Mouse (Mus musculus) testis, adult 2 months (tissue): ENCODE results near the gene Pter. TPM values are rescaled to one million over a fixed set of nuclear protein-coding genes. Genes with fewer than 3 reads are reported as not detected.

Experiments
- H3K27ac ChIP-seq: fragments of 200-500 bp; 2 replicates; pipeline ENCODE4 v1.5.1; 2012; ENCODE audit warnings: low read depth, low read length; ENCODE audit not compliant: control insufficient read depth, insufficient read depth
- H3K27me3 ChIP-seq: fragments of 200-500 bp; 2 replicates; pipeline ENCODE4 v1.6.1; 2012; ENCODE audit warnings: mild to moderate bottlenecking, low read length, moderate library complexity; ENCODE audit not compliant: control insufficient read depth, insufficient read depth
- H3K36me3 ChIP-seq: fragments of 200-500 bp; 2 replicates; pipeline ENCODE4 v1.6.1; 2012; ENCODE audit warnings: mild to moderate bottlenecking, low read length; ENCODE audit not compliant: control insufficient read depth, insufficient read depth
- H3K4me1 ChIP-seq: fragments of 200-500 bp; 2 replicates; pipeline ENCODE4 v1.6.1; 2012; ENCODE audit warnings: low read length; ENCODE audit not compliant: control insufficient read depth, insufficient read depth
- H3K4me3 ChIP-seq: fragments of 200-500 bp; 2 replicates; pipeline ENCODE4 v1.5.1; 2012; ENCODE audit warnings: low read depth, mild to moderate bottlenecking, low read length, moderate library complexity, mixed read lengths; ENCODE audit not compliant: control insufficient read depth
- CTCF ChIP-seq: fragments of 200-500 bp; IDR thresholded peaks from 2 replicates; pipeline ENCODE4 v1.5.1; 2012; ENCODE audit warnings: low read depth, mild to moderate bottlenecking, inconsistent platforms, low read length, moderate library complexity; ENCODE audit not compliant: control insufficient read depth, insufficient read depth, insufficient replicate concordance
- POLR2A ChIP-seq: fragments of 200-500 bp; IDR thresholded peaks from 2 replicates; pipeline ENCODE4 v1.6.1; 2012; ENCODE audit warnings: low read depth, mild to moderate bottlenecking, inconsistent platforms, low read length, moderate library complexity; ENCODE audit not compliant: control insufficient read depth
- polyA plus RNA-seq: library from polyadenylated mRNA; depleted of rRNA; stranded (reverse); fragments of >200 nt; gene quantifications from 2 replicates; pipeline ENCODE4 v1.2.3, GENCODE M21; 2012

The Pter gene
- polyA plus RNA-seq, 1 experiment, result 0.67 TPM

- TF ChIP-seq CTCF, result no peak
- no peak for TF ChIP-seq POLR2A
- Histone ChIP-seq H3K36me3 (no peaks in the 10 kb centered on the region), H3K4me3 (peak overlapping the region; percentile 2), H3K27me3 (peaks cover 7% of the 10 kb centered on the region), H3K27ac (no peak overlapping the region), H3K4me1 (peaks cover 13% of the 10 kb centered on the region)
Observed at GRCm38 (mm10) chr2:13009261-13009972, 85.6 kb downstream of the Pter start.

GRCm38 (mm10) chr2:13010030-13010459 lies 86.2 kb downstream of the Pter start:
- no peaks in the 10 kb centered on the region for H3K36me3 ChIP-seq
- TF ChIP-seq CTCF, result no peak
- no peak for TF ChIP-seq POLR2A
- peaks cover 13% of the 10 kb centered on the region for H3K4me1 ChIP-seq
- H3K4me3 ChIP-seq, result peak overlapping the region; percentile 2
- H3K27me3 ChIP-seq, result peaks cover 7% of the 10 kb centered on the region
- H3K27ac ChIP-seq, result no peak overlapping the region

GRCm38 (mm10) chr2:13010460-13011341 lies 86.9 kb downstream of the Pter start:
- peaks cover 13% of the 10 kb centered on the region for H3K4me1 ChIP-seq
- H3K27ac ChIP-seq, result no peak overlapping the region
- no peak for TF ChIP-seq CTCF
- no peak for TF ChIP-seq POLR2A
- peak overlapping the region; percentile 5 for H3K4me3 ChIP-seq
- H3K36me3 ChIP-seq, result no peaks in the 10 kb centered on the region
- peaks cover 7% of the 10 kb centered on the region for H3K27me3 ChIP-seq

- Histone ChIP-seq H3K36me3 (no peaks in the 10 kb centered on the region), H3K4me1 (peaks cover 13% of the 10 kb centered on the region), H3K27me3 (peaks cover 7% of the 10 kb centered on the region), H3K27ac (no peak within 1 kb of the TSS), H3K4me3 (peak within 1 kb of the TSS; percentile 5)
- no peak for TF ChIP-seq POLR2A
- no peak for TF ChIP-seq CTCF
Observed at GRCm38 (mm10) chr2:13011472-13011871, 87.6 kb downstream of the Pter start, which contains the start of gene C1ql3. Gene C1ql3, minus strand, starts transcription at chr2:13011806.

- H3K4me1 ChIP-seq, result peaks cover 13% of the 10 kb centered on the region
- peaks cover 7% of the 10 kb centered on the region for H3K27me3 ChIP-seq
- H3K36me3 ChIP-seq, result no peaks in the 10 kb centered on the region
- H3K27ac ChIP-seq, result no peak overlapping the region
- H3K4me3 ChIP-seq, result no peak overlapping the region
- no peak for TF ChIP-seq POLR2A
Observed at GRCm38 (mm10) chr2:13011973-13012372, 88.1 kb downstream of the Pter start.

- H3K4me3 ChIP-seq, result no peak overlapping the region
Observed at GRCm38 (mm10) chr2:13018382-13018781, 94.5 kb downstream of the Pter start.

GRCm38 (mm10) chr2:13018861-13019260 lies 95.0 kb downstream of the Pter start:
- Histone ChIP-seq H3K4me1 (no peaks in the 10 kb centered on the region; the same call in 1 of the 2 replicates), H3K4me3 (no peak overlapping the region), H3K36me3 (no peaks in the 10 kb centered on the region), H3K27ac (no peak overlapping the region), H3K27me3 (no peaks in the 10 kb centered on the region)
- TF ChIP-seq POLR2A, result no peak
- no peak for TF ChIP-seq CTCF

More at GRCm38 (mm10) chr2:13018382-13018781, 94.5 kb downstream of the Pter start:
- Histone ChIP-seq H3K36me3 (no peaks in the 10 kb centered on the region), H3K27ac (no peak overlapping the region), H3K27me3 (no peaks in the 10 kb centered on the region), H3K4me1 (no peaks in the 10 kb centered on the region; the same call in 1 of the 2 replicates)
- TF ChIP-seq CTCF (no peak), POLR2A (no peak)
